Mouse (Mus musculus): ENCODE measurements around the gene Hsd17b10. TPM values are rescaled to one million over a fixed set of nuclear protein-coding genes. Genes with fewer than 3 reads are reported as not detected.

The Hsd17b10 gene
- 180 and 208 TPM in 2 replicates for polyA plus RNA-seq (2015; fragmentation: Nextera tagmentation; extraction: Ambion mirVana)

GRCm38 (mm10) chrX:152001737-152002710 lies at the start of gene Hsd17b10:
Hsd17b10 (plus strand) TSS chrX:152001845.
- WGBS, result 24% methylated on average over 39 of the region's 41 CpGs
- Histone ChIP-seq H3K27ac (peak within 1 kb of the TSS; percentile 44; the same call in 1 of the 2 replicates), H3K36me3 (no peaks in the 10 kb centered on the region), H3K27me3 (replicated peaks) (peaks cover 4% of the 10 kb centered on the region; the same call in 1 of the 2 replicates), H3K9ac (no peak within 1 kb of the TSS), H3K9me3 (no peaks in the 10 kb centered on the region), H3K4me3 (replicated peaks) (peak within 1 kb of the TSS; percentile 48), H3K4me2 (peak within 1 kb of the TSS; percentile 56), H3K4me1 (no peaks in the 10 kb centered on the region)
- ATAC-seq (ENCODE audit: insufficient read depth, low FRiP score, low read depth), result peak; percentile 98

DNA sequence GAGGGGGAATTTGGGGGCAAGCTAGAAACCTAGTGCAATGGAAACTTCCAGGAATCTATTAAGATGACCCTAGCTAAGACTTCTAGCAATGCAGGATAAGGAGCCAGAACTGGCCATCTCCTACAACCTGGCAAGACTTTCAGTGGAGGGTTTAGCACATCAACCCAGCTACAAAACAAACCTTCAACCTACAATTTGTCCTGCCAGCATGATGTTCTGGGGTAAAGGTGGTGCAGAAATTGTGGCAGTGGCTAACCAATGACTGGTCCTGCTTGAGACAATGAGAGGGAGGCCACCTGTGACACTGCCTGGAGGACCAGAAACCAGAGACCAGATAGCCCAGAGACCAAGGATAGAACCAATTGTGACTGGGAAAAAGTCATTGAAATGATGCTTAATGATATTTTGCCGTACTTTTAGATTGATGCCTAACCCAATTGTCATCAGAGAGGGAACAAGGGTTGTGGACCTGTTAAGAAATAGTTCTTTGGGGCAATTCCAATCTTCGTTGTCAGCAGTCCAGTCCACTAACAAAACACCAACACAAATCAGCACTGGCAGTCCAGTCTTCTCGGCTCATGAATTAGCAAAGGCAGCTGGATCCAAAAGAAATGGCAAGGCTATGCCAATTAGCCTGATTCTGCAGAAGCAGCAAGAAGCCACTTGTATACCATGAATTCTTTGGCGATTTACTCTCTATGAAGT lies 2.5 kb upstream of the Hsd17b10 start:
- no peak for ATAC-seq (ENCODE audit: insufficient read depth, low FRiP score, low read depth)
- 74% methylated on average over 4 of the region's 4 CpGs for WGBS
- no peak overlapping the region for H3K4me3 ChIP-seq (replicated peaks)
- H3K4me2 ChIP-seq, result no peak overlapping the region
- H3K9ac ChIP-seq, result no peak overlapping the region
- no peaks in the 10 kb centered on the region for H3K4me1 ChIP-seq
- H3K27ac ChIP-seq, result no peak overlapping the region
- H3K27me3 ChIP-seq (replicated peaks), result peaks cover 4% of the 10 kb centered on the region; the same call in 1 of the 2 replicates
- H3K36me3 ChIP-seq, result no peaks in the 10 kb centered on the region
- no peaks in the 10 kb centered on the region for H3K9me3 ChIP-seq

GRCm38 (mm10) chrX:152001182-152001684 lies 412 bp upstream of the Hsd17b10 start:
- Histone ChIP-seq H3K4me2 (peak overlapping the region; percentile 56), H3K36me3 (no peaks in the 10 kb centered on the region), H3K27me3 (replicated peaks) (peaks cover 4% of the 10 kb centered on the region; the same call in 1 of the 2 replicates), H3K9me3 (no peaks in the 10 kb centered on the region), H3K4me1 (no peaks in the 10 kb centered on the region), H3K9ac (no peak overlapping the region), H3K27ac (no peak overlapping the region), H3K4me3 (replicated peaks) (peak overlapping the region; percentile 48)
- no peak for ATAC-seq (ENCODE audit: insufficient read depth, low FRiP score, low read depth)
- 37% methylated on average over 9 of the region's 9 CpGs for WGBS

DNA sequence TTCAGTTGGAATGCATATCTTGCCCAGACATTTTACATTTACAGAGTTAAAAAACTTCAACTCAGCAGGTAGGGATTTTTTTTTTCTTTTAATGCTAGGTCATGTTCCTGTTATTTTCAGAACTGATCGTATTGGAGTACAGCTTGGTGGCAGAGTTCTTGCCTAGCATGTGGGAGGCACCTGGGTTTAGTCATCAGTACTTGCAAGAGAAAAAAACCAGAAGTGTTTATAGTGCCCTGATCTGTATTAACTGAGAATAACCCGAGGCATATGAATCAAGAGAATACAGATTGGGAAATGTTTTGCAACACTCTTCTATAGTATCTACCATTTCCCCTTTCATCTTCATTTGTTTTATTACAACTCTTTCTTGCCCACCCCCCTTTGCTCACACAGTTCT lies 1.2 kb downstream of the Hsd17b10 start:
- H3K27me3 ChIP-seq (replicated peaks), result peaks cover 4% of the 10 kb centered on the region; the same call in 1 of the 2 replicates
- no peak overlapping the region for H3K27ac ChIP-seq
- no peak overlapping the region for H3K4me3 ChIP-seq (replicated peaks)
- no peaks in the 10 kb centered on the region for H3K4me1 ChIP-seq
- peak overlapping the region; percentile 56; the same call in 1 of the 2 replicates for H3K4me2 ChIP-seq
- ATAC-seq (ENCODE audit: insufficient read depth, low FRiP score, low read depth), result no peak
- H3K36me3 ChIP-seq, result no peaks in the 10 kb centered on the region
- no peak overlapping the region for H3K9ac ChIP-seq
- H3K9me3 ChIP-seq, result no peaks in the 10 kb centered on the region
- 58% methylated on average over 2 of the region's 2 CpGs for WGBS

DNA sequence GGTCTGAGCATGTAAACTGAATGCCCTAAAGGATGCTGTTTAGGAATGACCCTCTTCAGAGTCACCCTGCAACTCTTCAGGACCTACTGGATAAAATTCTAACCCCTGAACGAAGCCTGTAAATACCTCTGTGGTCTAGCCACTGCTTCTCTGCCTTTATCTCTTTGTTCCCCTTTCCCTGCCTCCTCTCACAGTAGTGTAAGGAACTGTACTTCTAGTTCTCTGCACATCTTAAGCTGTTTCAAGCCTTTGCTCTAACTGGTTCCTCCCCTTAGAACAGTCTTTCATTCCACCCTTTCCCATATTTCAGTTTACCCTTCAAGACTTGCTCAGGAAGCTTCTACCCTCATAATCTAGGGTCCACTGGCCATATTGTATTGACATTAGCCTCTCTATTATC lies 6.2 kb downstream of the Hsd17b10 start:
- H3K9ac ChIP-seq, result no peak overlapping the region
- no peaks in the 10 kb centered on the region for H3K9me3 ChIP-seq
- H3K4me1 ChIP-seq, result no peaks in the 10 kb centered on the region
- peaks cover 2% of the 10 kb centered on the region; the same call in 1 of the 2 replicates for H3K27me3 ChIP-seq (replicated peaks)
- 81% methylated on average over 1 of the region's 1 CpGs for WGBS
- no peak for ATAC-seq (ENCODE audit: insufficient read depth, low FRiP score, low read depth)
- H3K27ac ChIP-seq, result no peak overlapping the region
- no peak overlapping the region for H3K4me2 ChIP-seq
- no peaks in the 10 kb centered on the region for H3K36me3 ChIP-seq
- no peak overlapping the region for H3K4me3 ChIP-seq (replicated peaks)

DNA sequence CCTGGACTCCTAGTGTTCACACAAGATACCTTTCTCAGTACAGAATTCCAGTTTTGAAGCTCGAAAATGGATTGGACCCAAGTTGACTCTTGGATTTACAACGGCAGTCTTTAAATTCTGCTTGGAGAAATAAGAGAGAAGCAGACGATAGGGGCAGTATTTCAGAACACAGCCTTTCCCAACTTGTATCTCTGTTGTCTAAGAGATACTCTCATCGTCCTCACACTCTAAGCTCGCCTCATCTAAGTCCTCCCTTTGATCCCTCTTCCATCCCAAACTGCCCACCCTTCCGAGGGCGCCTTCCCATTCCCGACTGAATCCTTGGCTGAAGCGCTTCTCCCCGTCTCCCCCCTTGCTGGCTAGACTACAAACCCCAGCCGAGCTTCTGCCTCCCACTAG lies 14.1 kb downstream of the Hsd17b10 start:
- no peak; the same call in 1 of the 2 replicates for ATAC-seq (ENCODE audit: insufficient read depth, low FRiP score, low read depth)
- Histone ChIP-seq H3K36me3 (no peaks in the 10 kb centered on the region), H3K27ac (peak overlapping the region; percentile 90), H3K4me2 (peak overlapping the region; percentile 54), H3K27me3 (replicated peaks) (no peaks in the 10 kb centered on the region), H3K9ac (peak overlapping the region; percentile 46; the same call in 1 of the 2 replicates), H3K9me3 (no peaks in the 10 kb centered on the region), H3K4me1 (no peaks in the 10 kb centered on the region), H3K4me3 (replicated peaks) (peak overlapping the region; percentile 55)
- 11% methylated on average over 11 of the region's 11 CpGs for whole genome bisulfite sequencing

GRCm38 (mm10) chrX:152016151-152017145 lies 14.8 kb downstream of the Hsd17b10 start, which contains the start of the genes Ribc1 and Smc1a:
Ribc1 (minus strand) TSS chrX:152016295.
Smc1a (plus strand) TSS chrX:152016428.
- WGBS, result 17% methylated on average over 64 of the region's 64 CpGs
- H3K4me3 ChIP-seq (replicated peaks), result peak within 1 kb of the TSS; percentile 55
- peak; percentile 98 for ATAC-seq (ENCODE audit: insufficient read depth, low FRiP score, low read depth)
- H3K9ac ChIP-seq, result peak within 1 kb of the TSS; percentile 46; the same call in 1 of the 2 replicates
- no peaks in the 10 kb centered on the region for H3K36me3 ChIP-seq
- H3K4me2 ChIP-seq, result peak within 1 kb of the TSS; percentile 54
- H3K4me1 ChIP-seq, result no peaks in the 10 kb centered on the region
- H3K27me3 ChIP-seq (replicated peaks), result no peaks in the 10 kb centered on the region
- no peaks in the 10 kb centered on the region for H3K9me3 ChIP-seq
- peak within 1 kb of the TSS; percentile 91 for H3K27ac ChIP-seq

GRCm38 (mm10) chrX:152017186-152017585 lies 15.5 kb downstream of the Hsd17b10 start:
- no peaks in the 10 kb centered on the region for H3K27me3 ChIP-seq (replicated peaks)
- H3K36me3 ChIP-seq, result no peaks in the 10 kb centered on the region
- H3K4me1 ChIP-seq, result no peaks in the 10 kb centered on the region
- peak overlapping the region; percentile 51 for H3K4me2 ChIP-seq
- 24% methylated on average over 14 of the region's 14 CpGs for WGBS
- ATAC-seq (ENCODE audit: insufficient read depth, low FRiP score, low read depth), result no peak
- no peaks in the 10 kb centered on the region for H3K9me3 ChIP-seq
- H3K9ac ChIP-seq, result 0 out of 2 replicates have a peak overlapping the region, but pooled peaks have one; percentile 3
- H3K27ac ChIP-seq, result peak overlapping the region; percentile 91; the same call in 1 of the 2 replicates
- peak overlapping the region; percentile 55 for H3K4me3 ChIP-seq (replicated peaks)

DNA sequence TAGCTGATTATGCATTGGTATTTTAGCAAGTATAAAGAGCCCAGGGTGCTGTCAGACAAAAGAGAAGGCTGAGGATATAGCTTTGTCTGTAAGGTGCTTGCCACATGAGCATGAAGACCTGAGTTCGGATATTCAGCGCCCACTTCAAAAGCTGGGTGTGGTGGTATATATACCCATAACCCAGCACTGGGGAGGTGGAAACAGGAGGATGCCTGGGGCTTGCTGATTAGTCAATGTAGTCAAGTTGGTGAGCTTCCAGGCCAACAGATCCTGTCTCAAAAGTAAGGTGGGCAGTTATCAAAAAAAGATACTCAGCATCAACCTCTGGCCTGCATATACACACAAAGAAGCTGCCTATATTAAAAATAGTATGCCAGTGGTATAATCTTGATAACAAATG lies 17.6 kb downstream of the Hsd17b10 start:
- H3K9ac ChIP-seq, result no peak overlapping the region
- no peak overlapping the region for H3K4me3 ChIP-seq (replicated peaks)
- no peaks in the 10 kb centered on the region for H3K4me1 ChIP-seq
- no peak overlapping the region for H3K4me2 ChIP-seq
- no peak overlapping the region for H3K27ac ChIP-seq
- no peaks in the 10 kb centered on the region for H3K36me3 ChIP-seq
- H3K9me3 ChIP-seq, result no peaks in the 10 kb centered on the region
- no peaks in the 10 kb centered on the region for H3K27me3 ChIP-seq (replicated peaks)
- 84% methylated on average over 2 of the region's 2 CpGs for WGBS
- ATAC-seq (ENCODE audit: insufficient read depth, low FRiP score, low read depth), result no peak

DNA sequence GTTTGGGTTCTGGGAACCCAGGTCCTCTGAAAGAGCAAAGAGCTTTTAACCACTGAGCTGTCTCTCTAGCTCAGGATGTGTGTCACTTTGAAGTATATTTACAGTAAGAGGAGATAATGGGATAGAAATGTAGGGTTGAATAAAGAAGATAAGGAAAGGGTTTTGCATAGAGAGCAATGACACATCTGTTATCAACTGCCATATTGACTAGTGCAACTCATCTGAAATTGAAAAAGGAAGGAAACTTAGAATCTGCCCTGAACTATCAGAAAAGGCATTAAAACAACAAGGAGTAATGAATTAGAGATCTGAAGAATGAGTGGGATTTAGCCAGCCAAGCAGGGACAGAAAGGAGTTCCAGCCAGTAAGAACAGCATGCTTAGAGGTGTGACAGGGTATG lies 38.2 kb downstream of the Hsd17b10 start:
- H3K27me3 ChIP-seq (replicated peaks), result no peaks in the 10 kb centered on the region

DNA sequence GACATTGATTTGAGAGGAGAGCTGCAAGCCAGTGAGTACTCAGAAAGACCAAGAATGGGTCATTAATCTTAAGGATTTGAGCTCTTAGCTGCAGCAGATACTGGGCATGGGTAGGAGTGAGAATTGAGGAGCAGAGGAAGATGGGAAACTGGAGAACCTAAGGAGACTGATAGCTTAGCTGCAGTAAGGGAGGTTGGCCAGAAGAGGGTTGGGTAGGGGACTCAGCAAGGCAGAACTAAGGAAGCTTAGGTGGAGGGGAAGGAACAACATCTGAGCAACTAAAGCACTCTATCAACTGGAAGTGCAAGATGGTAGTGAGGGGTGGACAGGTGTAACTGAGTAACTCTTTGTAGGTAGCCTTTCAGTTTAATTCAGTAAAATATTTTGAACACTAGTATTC lies 45.6 kb downstream of the Hsd17b10 start:
- H3K9me3 ChIP-seq, result no peaks in the 10 kb centered on the region
- no peak for ATAC-seq (ENCODE audit: insufficient read depth, low FRiP score, low read depth)
- H3K4me2 ChIP-seq, result no peak overlapping the region
- no peak overlapping the region for H3K27ac ChIP-seq
- no peaks in the 10 kb centered on the region for H3K27me3 ChIP-seq (replicated peaks)
- H3K9ac ChIP-seq, result no peak overlapping the region
- H3K4me3 ChIP-seq (replicated peaks), result no peak overlapping the region
- H3K36me3 ChIP-seq, result no peaks in the 10 kb centered on the region
- no peaks in the 10 kb centered on the region for H3K4me1 ChIP-seq

More for the DNA sequence above, 38.2 kb downstream of the Hsd17b10 start:
- Histone ChIP-seq H3K9ac (no peak overlapping the region), H3K27ac (no peak overlapping the region), H3K36me3 (no peaks in the 10 kb centered on the region), H3K4me1 (no peaks in the 10 kb centered on the region), H3K4me3 (replicated peaks) (no peak overlapping the region), H3K4me2 (no peak overlapping the region), H3K9me3 (no peaks in the 10 kb centered on the region)
- ATAC-seq (ENCODE audit: insufficient read depth, low FRiP score, low read depth), result no peak
